Mouse (Mus musculus) G1E (cell line): ENCODE results near the gene Atxn7l1. TPM values are rescaled to one million over a fixed set of nuclear protein-coding genes. Genes with fewer than 3 reads are reported as not detected.

ENCODE experiments used
- ATAC-seq: 2 replicates; pipeline ENCODE4 v1.8.0; 2016; ENCODE audit warnings: mild to moderate bottlenecking; ENCODE audit not compliant: insufficient number of reproducible peaks, poor library complexity, low FRiP score, severe bottlenecking; ENCODE audit errors: extremely low read depth
- DNase-seq: peaks from one replicate; pipeline ENCODE4 v3.0.0; 2012; ENCODE audit warnings: low spot score
- H3K27me3 ChIP-seq: 2 replicates; pipeline ENCODE4 v1.6.1; 2012; ENCODE audit warnings: mild to moderate bottlenecking, low read length, inconsistent platforms; ENCODE audit not compliant: insufficient read depth
- H3K36me3 ChIP-seq: replicated peaks from 2 replicates; pipeline ENCODE3; 2012; ENCODE audit warnings: mild to moderate bottlenecking, inconsistent platforms
- H3K4me1 ChIP-seq: 2 replicates; pipeline ENCODE4 v1.6.1; 2012; ENCODE audit warnings: low read depth, low read length, inconsistent platforms, mixed read lengths; ENCODE audit not compliant: insufficient read depth
- H3K4me3 ChIP-seq: 2 replicates; pipeline ENCODE4 v1.5.1; 2012; ENCODE audit warnings: low read depth, mild to moderate bottlenecking, inconsistent platforms, low read length, moderate library complexity, mixed read lengths
- H3K9me3 ChIP-seq: replicated peaks from 2 replicates; pipeline ENCODE4 v1.6.1; 2012; ENCODE audit warnings: inconsistent platforms
- CTCF ChIP-seq: IDR thresholded peaks from 2 replicates; pipeline ENCODE4 v1.5.1; 2012; ENCODE audit warnings: low read depth, low read length, inconsistent platforms, mixed read lengths
- GATA1 ChIP-seq: IDR thresholded peaks from 2 replicates; pipeline ENCODE4 v1.6.1; 2012; ENCODE audit warnings: borderline replicate concordance, low read length, inconsistent platforms, mixed read lengths
- GATA2 ChIP-seq: IDR thresholded peaks from 2 replicates; pipeline ENCODE4 v1.6.1; 2012; ENCODE audit warnings: low read depth, low read length, inconsistent platforms, borderline replicate concordance
- POLR2AphosphoS5 ChIP-seq: IDR thresholded peaks from 2 replicates; pipeline ENCODE4 v1.6.1; 2012; ENCODE audit warnings: low read depth, low read length, inconsistent platforms; ENCODE audit not compliant: insufficient replicate concordance
- TAL1 ChIP-seq: conservative IDR thresholded peaks from 2 replicates; pipeline ENCODE4 v1.6.1; 2012; ENCODE audit warnings: low read depth, low read length, inconsistent platforms, mixed read lengths
- polyA plus RNA-seq: library from polyadenylated mRNA; stranded (reverse); fragments of >175 nt; gene quantifications from 2 replicates; pipeline ENCODE4 v1.2.3, GENCODE M21; 2012
- total RNA-seq, 2 experiments: library from RNA; stranded (forward) in 1 of 2; stranded (reverse) in 1 of 2; fragments of 200-1000 nt in 1 of 2; fragments of >200 nt in 1 of 2; fragmentation: Nextera tagmentation in 1 of 2; gene quantifications; 2 replicates each; pipeline ENCODE4 v1.2.3; 2014 to 2017

The Atxn7l1 gene
- total and polyA plus RNA-seq, 3 experiments = 51.0 to 282 (median 56.6) TPM

DNA sequence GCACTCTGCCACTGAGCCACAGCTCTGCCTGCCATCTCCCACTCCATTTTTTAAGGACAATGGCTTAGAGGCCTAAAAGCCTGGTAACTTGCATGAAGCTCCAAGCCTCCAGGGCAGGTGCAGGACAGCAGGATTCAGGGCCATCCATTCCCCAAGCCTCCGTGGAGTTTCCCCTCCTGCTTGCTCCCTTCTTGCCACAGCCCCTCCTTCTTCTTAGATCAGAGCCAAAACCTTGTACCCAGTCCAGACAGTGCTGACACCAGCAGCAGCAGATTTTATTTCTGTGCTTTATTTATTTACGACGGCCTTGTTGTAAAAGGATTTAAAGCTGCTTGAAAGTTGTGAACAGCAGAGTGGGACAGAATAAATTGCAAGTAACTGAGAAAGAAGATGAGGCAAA, 140.2 kb downstream of the Atxn7l1 start:
- no peaks in the 10 kb centered on the region for H3K9me3 ChIP-seq
- ATAC-seq (no peak), DNase-seq (no peak)
- no peak overlapping the region for H3K4me3 ChIP-seq
- no peaks in the 10 kb centered on the region for H3K27me3 ChIP-seq
- no peaks in the 10 kb centered on the region for H3K36me3 ChIP-seq
- no peak for TF ChIP-seq POLR2AphosphoS5
- TF ChIP-seq GATA1 = no peak
- TF ChIP-seq CTCF = no peak
- no peak for TF ChIP-seq GATA2
- TF ChIP-seq TAL1 = no peak
- no peaks in the 10 kb centered on the region; the same call in 1 of the 2 replicates for H3K4me1 ChIP-seq

DNA sequence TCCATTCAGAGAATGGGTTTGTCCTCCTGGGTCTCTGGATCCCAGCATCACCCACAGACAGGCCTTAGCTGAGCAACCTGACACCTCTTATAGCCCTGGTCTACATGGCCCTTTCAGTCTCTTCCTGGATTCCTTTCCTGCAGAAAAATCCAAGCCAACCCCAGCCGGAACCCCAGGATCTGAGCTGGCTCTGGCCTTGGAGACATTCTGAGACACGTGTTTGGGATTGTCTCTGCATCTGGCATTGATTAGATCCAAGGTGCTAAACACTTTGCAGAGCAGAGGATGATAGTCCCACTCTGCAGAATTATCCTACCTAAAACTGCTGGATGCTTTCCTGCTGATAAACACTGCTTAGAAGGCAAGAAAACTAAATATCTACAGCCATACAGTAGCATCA, 141.3 kb downstream of the Atxn7l1 start:
- ATAC-seq (no peak), DNase-seq (no peak)
- Histone ChIP-seq H3K27me3 (no peaks in the 10 kb centered on the region), H3K4me3 (no peak overlapping the region), H3K4me1 (no peaks in the 10 kb centered on the region; the same call in 1 of the 2 replicates), H3K9me3 (no peaks in the 10 kb centered on the region), H3K36me3 (no peaks in the 10 kb centered on the region)
- TF ChIP-seq POLR2AphosphoS5 = no peak
- TF ChIP-seq TAL1 = no peak
- no peak for TF ChIP-seq GATA2
- no peak for TF ChIP-seq GATA1

DNA sequence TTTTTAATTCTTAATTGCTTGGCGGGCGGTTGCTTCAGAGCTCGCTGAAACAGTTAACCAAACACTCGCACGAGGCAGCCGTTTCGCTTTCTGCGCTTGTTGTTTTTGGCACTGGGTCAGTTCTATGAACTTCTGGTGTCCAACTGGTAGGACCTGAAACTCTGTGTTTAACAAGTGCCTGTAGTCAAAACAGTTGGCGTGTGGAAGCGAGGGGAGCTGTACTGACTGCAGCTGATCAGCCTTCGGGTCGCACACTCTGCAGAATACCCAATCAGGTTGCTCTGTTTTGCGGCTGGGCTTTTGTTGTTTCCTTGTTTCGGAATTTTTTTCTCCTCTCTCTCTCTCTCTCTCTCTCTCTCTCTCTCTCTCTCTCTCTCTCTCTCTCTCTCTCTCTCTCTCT, 154.6 kb downstream of the Atxn7l1 start:
- ATAC-seq (peak; percentile 51), DNase-seq (peak; percentile 79)
- Histone ChIP-seq H3K27me3 (no peaks in the 10 kb centered on the region), H3K36me3 (peaks cover 14% of the 10 kb centered on the region), H3K4me1 (peaks cover 53% of the 10 kb centered on the region), H3K9me3 (no peaks in the 10 kb centered on the region), H3K4me3 (peak overlapping the region; percentile 68)
- no peak for TF ChIP-seq CTCF
- no peak for TF ChIP-seq TAL1
- TF ChIP-seq GATA2 = no peak
- no peak for TF ChIP-seq GATA1
- no peak for TF ChIP-seq POLR2AphosphoS5

DNA sequence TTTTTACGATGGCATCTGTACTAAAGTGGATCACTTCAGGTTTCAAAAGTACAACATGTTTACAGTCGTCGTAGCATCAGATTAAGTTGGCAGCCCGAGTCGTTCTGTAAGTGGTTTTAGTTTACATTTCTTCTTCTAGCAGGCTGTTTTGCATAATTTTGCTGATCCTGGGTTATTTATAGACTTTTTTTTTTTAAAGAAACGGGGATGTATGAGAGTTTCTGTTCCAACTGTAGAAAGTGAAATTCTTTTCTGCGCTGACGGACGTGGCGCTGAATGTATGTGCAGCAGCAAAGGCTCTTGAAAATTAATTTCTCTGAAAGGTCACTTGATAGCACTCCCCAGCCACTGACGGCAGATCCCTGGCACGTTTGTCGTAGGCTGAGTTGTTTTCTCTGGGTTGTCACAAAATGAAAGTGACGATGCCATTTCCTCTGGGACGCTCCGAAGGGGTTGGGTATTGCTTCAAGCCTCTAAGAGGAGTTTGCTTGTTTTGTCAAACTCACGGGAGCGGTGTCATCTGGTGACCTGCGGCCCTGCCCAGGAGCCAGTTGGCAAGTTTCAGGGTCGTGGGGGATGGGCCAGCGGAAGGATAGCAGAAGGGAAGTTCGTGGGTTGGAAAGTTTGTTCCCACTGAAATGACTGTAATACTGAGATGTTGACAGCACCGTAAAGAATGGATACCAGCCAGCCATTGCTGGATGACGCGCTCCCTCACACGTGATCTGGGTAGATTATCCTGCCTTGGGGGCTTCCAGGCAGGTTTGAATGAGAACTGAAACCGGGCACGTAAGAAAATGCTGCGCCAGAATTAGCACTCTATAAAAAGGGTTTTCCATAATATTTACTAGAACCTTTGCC, 155.3 kb downstream of the Atxn7l1 start:
- H3K4me1 ChIP-seq = peaks cover 58% of the 10 kb centered on the region
- H3K9me3 ChIP-seq = no peaks in the 10 kb centered on the region
- DNase-seq = no peak
- H3K27me3 ChIP-seq = no peaks in the 10 kb centered on the region
- ATAC-seq = peak; percentile 31
- H3K4me3 ChIP-seq = peak overlapping the region; percentile 68
- TF ChIP-seq CTCF (no peak), GATA2 (no peak)
- peaks cover 20% of the 10 kb centered on the region for H3K36me3 ChIP-seq

DNA sequence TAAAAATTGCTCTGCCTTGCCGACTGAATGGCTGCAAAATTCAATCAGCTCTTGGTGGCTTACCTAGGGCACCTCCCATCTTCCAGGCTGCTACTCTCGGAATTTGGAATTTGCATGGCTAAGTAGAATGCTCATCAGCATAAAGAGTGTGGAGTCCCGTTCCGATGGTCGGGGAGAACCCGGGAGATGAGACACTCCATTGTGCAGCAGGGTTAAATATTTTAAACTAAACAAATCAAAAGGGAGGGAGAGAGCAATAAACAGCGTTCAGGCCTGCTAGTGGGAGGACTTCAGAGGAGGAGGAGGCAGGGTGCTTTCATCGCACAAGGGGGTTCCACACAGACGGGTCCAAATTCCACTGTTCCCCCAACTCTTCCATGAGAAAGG, 155.9 kb downstream of the Atxn7l1 start:
- Histone ChIP-seq H3K9me3 (no peaks in the 10 kb centered on the region), H3K4me3 (peak overlapping the region; percentile 68; the same call in 1 of the 2 replicates), H3K4me1 (peaks cover 58% of the 10 kb centered on the region), H3K27me3 (no peaks in the 10 kb centered on the region), H3K36me3 (peaks cover 23% of the 10 kb centered on the region)
- no peak for TF ChIP-seq GATA1
- ATAC-seq (no peak), DNase-seq (no peak)

DNA sequence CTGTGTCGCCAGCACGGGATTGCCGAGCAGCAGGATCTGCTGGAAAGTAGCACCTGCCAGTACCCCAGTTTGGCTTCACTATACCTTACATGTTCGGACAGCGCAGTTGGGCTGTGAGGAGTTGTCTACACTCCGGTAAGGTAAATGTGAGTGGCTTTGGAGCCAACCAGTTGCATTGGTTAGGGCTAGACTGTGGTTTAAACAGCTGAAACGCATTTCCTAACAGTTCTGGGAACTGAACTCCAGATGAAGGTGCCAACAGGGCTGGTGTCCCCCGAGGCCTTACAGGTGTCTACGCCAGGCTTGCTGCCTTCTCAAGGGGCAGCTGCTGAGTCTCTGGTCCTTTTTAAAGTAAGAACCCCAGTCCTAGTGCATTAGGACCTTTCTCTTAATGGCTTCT, 157.6 kb downstream of the Atxn7l1 start:
- H3K4me3 ChIP-seq = no peak overlapping the region
- no peak for DNase-seq
- no peak for ATAC-seq
- no peaks in the 10 kb centered on the region; the same call in 1 of the 2 replicates for H3K9me3 ChIP-seq
- peaks cover 25% of the 10 kb centered on the region for H3K36me3 ChIP-seq
- TF ChIP-seq GATA1 (no peak), GATA2 (no peak), TAL1 (no peak), CTCF (no peak), POLR2AphosphoS5 (no peak)
- H3K4me1 ChIP-seq = peaks cover 58% of the 10 kb centered on the region
- H3K27me3 ChIP-seq = no peaks in the 10 kb centered on the region
